Mouse (Mus musculus): ENCODE results near the gene Jchain.

- TF ChIP-seq POLR2A (IDR thresholded peaks at IDR 0.05; ENCODE audit: insufficient read depth, low read length): no peak
- no peak for TF ChIP-seq EP300 (IDR thresholded peaks at IDR 0.05; ENCODE audit: insufficient read depth, low read depth, low read length)
Measured at GRCm38 (mm10) chr5:88489004-88489403, 38.7 kb downstream of the Jchain start.

All from ES-Bruce4 (cell line).